Mouse (Mus musculus): ENCODE measurements at regions not wholly inside any gene's neighbourhood (a gene's known extent, or its start where the extent isn't known, plus 50 kb on each side); places are given as distances from the start of the nearest gene placed in this dataset.

DNA sequence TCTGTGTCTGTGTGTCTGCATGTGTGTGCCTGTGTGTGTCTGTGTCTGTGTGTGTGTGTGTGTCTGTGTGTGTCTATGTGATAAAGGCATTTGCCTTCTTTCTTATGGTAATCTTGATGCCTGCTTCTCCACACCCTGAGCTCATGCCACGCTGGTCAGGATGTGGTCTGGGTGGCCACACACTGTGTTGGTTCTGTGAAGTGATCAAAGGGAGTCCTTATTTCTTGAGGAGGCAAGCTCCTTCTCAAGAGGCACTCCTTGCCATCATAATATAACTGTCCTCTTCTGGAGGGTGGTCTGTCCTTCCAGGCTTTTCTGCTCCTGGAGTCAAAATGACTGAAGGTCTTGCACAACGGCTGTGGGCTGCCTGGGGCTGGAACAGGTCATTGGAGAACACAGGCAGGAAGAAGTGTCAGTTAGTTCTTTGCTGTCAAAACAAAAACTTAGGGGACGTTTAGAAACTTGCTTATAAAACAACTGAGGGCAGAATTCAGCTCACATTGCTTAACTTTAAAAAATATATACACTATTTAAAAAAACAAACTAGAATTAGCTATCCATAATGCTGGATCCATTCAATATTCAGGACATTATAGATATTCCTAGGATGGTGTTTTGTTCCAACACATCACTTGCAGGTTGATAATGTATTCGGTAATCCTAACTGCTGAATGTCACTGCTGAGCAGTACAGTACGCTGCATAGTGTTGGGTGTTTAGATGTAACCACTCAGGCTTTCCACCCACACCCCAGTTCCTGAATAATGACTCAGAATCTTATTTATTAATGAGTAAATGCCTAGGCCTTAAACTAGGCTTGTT is 50.3 kb upstream of the Lta4h start:
- no peak for DNase-seq
- intact Hi-C loops (cut with DNase I), result no loop called here
